Mouse (Mus musculus) cortical plate, adult 2 months (tissue): Measurements from ENCODE around the gene Inafm1. TPM values are rescaled to one million over a fixed set of nuclear protein-coding genes. Genes with fewer than 3 reads are reported as not detected.
"Not testable (repeated sequence)": the region's sequence is repeated elsewhere in the genome, so short reads cannot be mapped to it uniquely, and the experiment has no call there.

ENCODE experiments used
- H3K27ac ChIP-seq: fragments of 200-500 bp; 2 replicates; pipeline ENCODE4 v1.5.1; 2012; ENCODE audit warnings: low read length, control low read depth, inconsistent platforms; ENCODE audit not compliant: insufficient read depth
- H3K4me1 ChIP-seq: fragments of 200-500 bp; 2 replicates; pipeline ENCODE4 v1.6.1; 2011; ENCODE audit warnings: low read length; ENCODE audit not compliant: control insufficient read depth, insufficient read depth
- H3K4me3 ChIP-seq: fragments of 200-500 bp; 2 replicates; pipeline ENCODE4 v1.5.1; 2011; ENCODE audit warnings: mild to moderate bottlenecking, low read length, control low read depth; ENCODE audit not compliant: insufficient read depth
- CTCF ChIP-seq: fragments of 200-500 bp; IDR thresholded peaks from 2 replicates; pipeline ENCODE4 v1.5.1; 2011; ENCODE audit warnings: mild to moderate bottlenecking, control low read depth, low read length; ENCODE audit not compliant: insufficient read depth; ENCODE audit errors: extremely low read depth
- POLR2A ChIP-seq: fragments of 200-500 bp; IDR thresholded peaks from 2 replicates; pipeline ENCODE4 v1.6.1; 2011; ENCODE audit warnings: mild to moderate bottlenecking, low read length, control low read depth; ENCODE audit not compliant: insufficient read depth; ENCODE audit errors: extremely low read depth
- polyA plus RNA-seq: library from polyadenylated mRNA; depleted of rRNA; stranded (reverse); fragments of >200 nt; gene quantifications from 2 replicates; pipeline ENCODE4 v1.2.3, GENCODE M21; 2012

The Inafm1 gene
- polyA plus RNA-seq, 1 experiment = 49.8 TPM

DNA sequence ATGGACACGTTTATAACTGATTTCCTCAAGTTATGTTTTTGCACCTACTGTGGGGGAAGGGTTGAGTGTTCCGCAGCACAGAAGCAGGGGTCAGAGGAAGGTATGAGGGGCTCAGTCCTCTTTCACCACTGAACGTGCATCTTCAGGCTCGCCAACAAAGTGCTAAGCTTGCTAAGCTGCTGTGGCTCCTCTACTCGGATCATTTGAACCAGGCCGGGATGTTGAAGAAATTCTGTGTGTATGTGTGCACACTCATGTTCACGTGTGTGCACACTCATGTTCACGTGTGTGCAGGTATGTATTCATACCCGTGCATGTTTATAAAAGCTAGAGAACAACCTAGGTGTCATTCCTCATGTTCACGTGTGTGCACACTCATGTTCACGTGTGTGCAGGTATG is 7.6 kb downstream of the Inafm1 start:
- no peak overlapping the region for H3K27ac ChIP-seq
- H3K4me1 ChIP-seq = no peaks in the 10 kb centered on the region
- TF ChIP-seq POLR2A (no peak), CTCF (no peak)
- no peak overlapping the region for H3K4me3 ChIP-seq

DNA sequence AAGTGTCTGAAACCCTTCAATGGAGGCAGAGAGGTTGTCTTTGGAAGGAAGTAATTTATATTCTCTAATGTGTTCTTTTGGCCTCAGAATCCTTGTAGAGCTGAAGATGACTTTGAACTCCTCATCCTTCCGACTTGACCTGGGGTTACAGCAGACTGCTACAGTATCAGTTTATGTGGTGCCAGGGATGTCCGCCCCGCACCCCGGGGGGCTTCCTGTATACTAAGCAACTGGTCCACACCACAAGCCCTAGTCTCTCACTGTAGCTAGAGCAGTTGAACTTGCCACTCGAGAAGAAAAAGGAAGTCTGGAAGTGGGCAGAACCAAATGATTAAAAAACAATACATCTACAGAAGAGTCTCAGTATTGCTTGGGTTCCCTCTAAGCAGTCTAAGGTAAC is 9.6 kb downstream of the Inafm1 start:
- Histone ChIP-seq H3K4me3 (no peak overlapping the region), H3K27ac (no peak overlapping the region), H3K4me1 (no peaks in the 10 kb centered on the region)
- TF ChIP-seq CTCF (no peak), POLR2A (no peak)

- TF ChIP-seq POLR2A (no peak), CTCF (peak; percentile 81)
- Histone ChIP-seq H3K27ac (no peak overlapping the region), H3K4me3 (no peak overlapping the region), H3K4me1 (no peaks in the 10 kb centered on the region)
These were observed 10.2 kb downstream of the Inafm1 start for GRCm38 (mm10) chr7:16263015-16263787.

DNA sequence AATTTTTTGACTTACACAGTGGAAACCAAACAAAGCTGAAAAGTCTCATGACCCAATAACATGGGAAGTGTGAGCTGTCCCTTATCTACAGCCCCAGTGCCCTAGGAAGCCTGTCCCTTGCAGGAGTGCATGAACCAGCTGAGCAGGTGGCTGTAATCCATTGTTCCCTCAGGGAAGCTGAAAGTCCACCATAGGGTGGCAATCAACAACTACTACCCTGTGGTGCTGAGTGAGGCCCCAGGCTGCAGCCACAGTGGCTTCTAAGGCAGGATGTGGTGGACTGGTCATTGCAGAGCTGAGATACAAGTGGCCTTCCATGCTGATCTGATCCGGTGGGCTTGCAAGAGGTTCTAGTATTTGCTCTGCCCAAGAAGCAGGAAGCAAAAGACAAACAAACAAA is 12.3 kb downstream of the Inafm1 start:
- Histone ChIP-seq H3K4me3 (no peak overlapping the region), H3K4me1 (no peaks in the 10 kb centered on the region), H3K27ac (no peak overlapping the region)
- TF ChIP-seq POLR2A (no peak), CTCF (no peak)

DNA sequence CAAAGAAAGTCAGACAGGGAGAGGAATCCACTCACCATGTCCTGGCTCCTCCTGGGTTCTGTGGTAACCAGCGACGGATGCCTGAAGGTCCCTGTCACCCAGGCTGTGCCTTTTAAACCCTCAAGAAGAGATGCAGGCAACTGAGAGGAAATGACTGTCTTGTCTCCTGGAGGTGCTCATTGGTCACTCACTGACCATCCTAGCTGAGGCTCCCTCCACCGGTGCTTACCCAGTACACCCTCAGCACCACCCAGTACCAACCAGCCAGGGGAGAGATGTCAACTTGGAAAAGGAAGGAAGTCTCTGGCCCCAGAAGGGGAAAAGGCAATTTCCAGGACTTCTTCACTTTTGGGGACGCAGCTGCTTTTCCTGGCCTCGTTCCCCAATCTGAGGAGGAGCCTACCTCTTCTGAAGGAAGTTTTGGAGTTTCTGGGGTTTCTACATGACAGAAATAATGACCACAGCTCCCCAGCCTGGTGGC is 14.3 kb downstream of the Inafm1 start, which contains the start of gene C5ar1:
Gene C5ar1 (minus strand): TSS at position 431 of the 481 bp plus-strand sequence.
- Histone ChIP-seq H3K4me3 (no peak within 1 kb of the TSS), H3K27ac (no peak within 1 kb of the TSS)
- no peak for TF ChIP-seq CTCF
- TF ChIP-seq POLR2A = no peak

GRCm38 (mm10) chr7:16257830-16258229 is 15.6 kb downstream of the Inafm1 start:
- no peaks in the 10 kb centered on the region for H3K4me1 ChIP-seq
- TF ChIP-seq POLR2A = no peak
- TF ChIP-seq CTCF = no peak
- H3K27ac ChIP-seq = no peak overlapping the region
- H3K4me3 ChIP-seq = no peak overlapping the region

More for the DNA sequence above, 14.3 kb downstream of the Inafm1 start, which contains the start of gene C5ar1:
- H3K4me1 ChIP-seq = no peaks in the 10 kb centered on the region

GRCm38 (mm10) chr7:16255963-16256362 is 17.5 kb downstream of the Inafm1 start:
- not testable (repeated sequence) for H3K4me1 ChIP-seq, H3K4me3 ChIP-seq, H3K27ac ChIP-seq

GRCm38 (mm10) chr7:16254195-16254594 is 19.2 kb downstream of the Inafm1 start:
- TF ChIP-seq CTCF = no peak
- TF ChIP-seq POLR2A = no peak
- no peaks in the 10 kb centered on the region for H3K4me1 ChIP-seq
- no peak overlapping the region for H3K27ac ChIP-seq
- H3K4me3 ChIP-seq = no peak overlapping the region

GRCm38 (mm10) chr7:16250687-16251086 is 22.7 kb downstream of the Inafm1 start:
- H3K4me1 ChIP-seq = no peaks in the 10 kb centered on the region
- TF ChIP-seq POLR2A = no peak
- TF ChIP-seq CTCF = no peak
- H3K4me3 ChIP-seq = no peak overlapping the region
- no peak overlapping the region for H3K27ac ChIP-seq

DNA sequence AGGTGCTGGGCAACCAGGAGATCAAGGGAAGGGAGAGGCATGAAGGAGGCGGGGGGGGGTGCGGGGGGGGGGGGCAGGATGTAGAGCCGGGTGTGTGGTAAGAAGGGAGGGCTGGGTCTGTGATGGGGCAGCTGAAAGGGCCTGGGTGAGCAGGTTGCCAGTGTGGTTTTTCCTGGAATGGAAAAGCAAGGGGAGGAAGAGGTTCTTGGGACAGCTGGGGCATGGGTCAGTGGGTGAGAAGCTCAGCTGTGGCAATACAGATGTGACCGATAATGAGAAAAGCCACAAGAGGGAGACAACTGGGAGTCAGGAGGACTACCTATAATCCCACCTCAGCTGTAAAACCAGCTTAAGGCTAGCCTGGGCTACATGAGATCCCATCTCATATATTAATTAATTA is 27.5 kb downstream of the Inafm1 start:
- no peaks in the 10 kb centered on the region for H3K4me1 ChIP-seq
- no peak overlapping the region for H3K4me3 ChIP-seq
- no peak for TF ChIP-seq POLR2A
- H3K27ac ChIP-seq = no peak overlapping the region
